Mouse (Mus musculus) left cerebral cortex, adult 8-10 months (tissue): ENCODE measurements at regions not wholly inside any gene's neighbourhood (a gene's known extent, or its start where the extent isn't known, plus 50 kb on each side); places are given as distances from the start of the nearest gene placed in this dataset.

ENCODE experiments used
- DNase-seq, 2 experiments: peaks; one replicate each; pipeline ENCODE4 v3.0.0; 2022; ENCODE audit warnings: low spot score in 2 of 2

DNA sequence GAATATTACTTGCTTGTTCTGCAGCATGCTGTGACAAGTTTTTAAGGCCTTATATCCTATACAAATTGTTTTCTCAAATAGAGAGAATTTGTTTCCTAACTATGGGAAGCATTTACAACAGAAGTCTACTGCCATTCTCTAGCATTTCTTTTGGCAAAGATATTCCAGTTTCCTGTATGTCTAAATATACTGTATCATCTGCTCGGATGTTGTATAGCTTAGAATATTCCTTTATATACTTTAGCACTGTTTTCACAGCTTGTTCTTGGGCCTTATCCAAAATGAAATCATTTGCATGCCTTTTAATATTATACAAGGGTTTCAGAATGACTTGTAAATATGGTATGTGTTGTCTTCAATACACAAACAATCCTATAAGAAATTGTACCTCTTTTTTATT is 92.1 kb upstream of the Ins2 start:
- no peak for DNase-seq

DNA sequence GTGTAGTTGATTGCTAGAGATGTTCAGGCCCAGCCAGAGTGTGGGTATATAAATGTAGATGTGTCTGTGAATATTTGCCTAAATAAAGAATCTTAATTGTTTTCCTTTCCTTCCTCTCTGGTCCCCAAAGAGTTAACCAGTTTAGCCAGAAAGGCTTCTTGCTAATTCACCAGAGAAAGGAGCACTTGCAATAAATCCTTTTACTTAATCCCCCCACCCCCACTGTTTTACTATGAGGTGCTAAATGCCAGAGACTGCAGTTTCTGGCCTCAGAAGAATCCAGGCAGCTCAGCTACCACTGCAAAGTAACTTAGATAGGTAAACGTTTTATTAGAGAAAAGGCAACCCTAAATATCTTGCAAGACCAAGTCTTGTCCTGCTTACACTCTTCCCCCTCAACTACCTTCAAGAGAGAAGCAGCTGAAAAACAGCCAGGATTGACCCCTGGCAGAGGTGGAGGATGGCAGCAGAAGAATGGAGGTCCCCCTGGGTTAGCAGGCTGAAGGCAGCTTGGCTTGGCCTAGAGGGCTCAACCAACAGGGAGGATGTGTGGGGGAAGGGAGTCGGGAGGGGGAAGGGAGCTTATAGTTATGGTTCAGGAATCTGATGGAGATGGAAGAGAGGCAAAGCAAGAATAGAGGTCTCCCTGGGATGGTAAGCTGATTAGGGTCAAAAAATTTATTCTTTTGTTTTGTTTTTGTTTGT is 87.9 kb upstream of the Ins2 start:
- no peak for DNase-seq

GRCm38 (mm10) chr7:142810711-142811110 is 67.5 kb upstream of the Ins2 start:
- DNase-seq: no peak

DNA sequence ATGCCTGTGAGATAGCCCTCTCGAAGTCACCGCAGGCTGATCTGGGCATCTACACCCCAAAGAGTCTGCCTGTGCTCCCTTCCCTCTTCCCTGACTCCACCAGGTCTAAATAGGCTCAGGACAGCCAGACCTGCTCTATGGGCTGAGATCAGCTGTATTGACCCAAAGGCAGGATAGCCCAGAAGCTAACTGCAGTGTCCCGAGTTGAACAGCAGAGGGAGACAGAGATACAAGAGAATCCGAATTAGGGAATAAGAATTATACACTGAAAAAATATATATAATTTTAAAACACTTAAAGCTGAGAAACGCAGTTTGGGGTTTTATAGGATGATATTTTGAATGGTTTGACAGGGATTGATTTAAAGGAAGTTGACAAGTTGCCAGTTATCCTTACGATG is 56.2 kb upstream of the Ins2 start:
- peak in 1 of 2 experiments; percentile 25 for DNase-seq

DNA sequence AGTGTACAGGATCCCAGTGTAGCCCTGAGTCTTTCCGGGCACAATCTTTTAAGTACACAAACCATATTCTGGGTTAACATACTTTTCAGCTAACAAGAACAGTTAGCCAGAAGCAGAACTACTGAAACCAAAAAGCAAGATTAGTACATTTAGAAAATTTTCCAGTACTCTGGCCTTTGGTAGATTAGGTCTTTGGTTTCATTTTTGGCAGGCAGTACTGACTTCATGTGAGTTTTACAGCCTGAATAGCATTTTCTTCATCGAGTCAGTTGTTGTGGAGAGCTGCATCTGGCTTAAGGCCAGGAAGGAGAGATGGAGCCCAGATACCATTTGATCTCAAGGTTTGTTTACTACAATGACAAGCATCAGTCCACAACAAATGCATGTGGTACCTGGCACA is 51.3 kb upstream of the Ins2 start:
- no peak for DNase-seq
